Mouse (Mus musculus): Measurements from ENCODE around the gene Stat5a. TPM values are rescaled to one million over a fixed set of nuclear protein-coding genes. Genes with fewer than 3 reads are reported as not detected.

Gene Stat5a
- polyA plus RNA-seq, 1 experiment: 6.9 TPM

DNA sequence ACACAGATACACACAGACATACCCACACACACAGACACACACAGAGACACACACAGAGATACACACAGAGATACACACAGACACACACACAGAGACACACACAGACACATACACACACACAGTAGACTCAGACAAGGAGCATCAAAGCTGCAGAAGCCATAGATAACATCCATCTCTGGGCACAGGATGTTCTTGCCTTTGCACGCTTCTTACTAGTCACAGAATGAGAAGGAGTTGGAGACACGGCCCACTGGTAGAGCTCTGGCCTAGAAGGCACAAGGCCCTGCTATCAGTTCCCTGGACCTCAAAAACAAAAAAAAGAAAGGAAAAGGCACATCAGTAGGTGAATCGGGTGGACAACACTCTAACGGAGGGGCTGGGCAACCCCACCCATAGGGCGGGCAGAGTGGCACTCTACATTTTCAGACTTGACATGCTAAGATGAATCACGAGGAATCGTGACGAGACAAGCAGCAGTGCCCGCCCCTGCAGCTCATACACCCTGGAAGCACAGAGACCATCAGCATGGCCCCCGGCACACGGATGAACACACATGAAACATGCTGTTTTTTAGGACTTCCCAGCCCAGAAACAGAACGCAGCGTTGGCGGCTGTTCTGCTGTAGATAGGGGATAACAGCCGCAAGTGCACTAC is 40.7 kb upstream of the Stat5a start:
- H3K4me1 ChIP-seq (ENCODE audit: control insufficient read depth, insufficient read depth, insufficient read length, low read length): peaks cover 7% of the 10 kb centered on the region; the same call in 1 of the 2 replicates

DNA sequence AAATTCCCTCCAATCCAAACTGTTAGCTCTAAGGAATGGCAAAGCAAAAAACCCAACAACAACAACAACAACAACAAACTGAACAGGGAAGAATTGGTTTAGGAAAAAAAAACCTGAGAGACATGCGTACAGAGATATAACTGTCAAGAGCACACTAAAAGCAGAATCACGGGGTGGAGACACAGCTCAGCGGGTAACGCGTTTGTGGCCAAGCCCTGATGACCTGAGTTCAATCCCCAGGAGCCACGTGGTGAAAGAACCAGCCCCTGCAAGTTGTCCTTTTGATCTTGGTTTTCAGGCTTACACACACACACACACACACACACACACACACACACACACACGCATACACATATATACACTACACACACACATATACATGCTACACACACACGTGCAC is 40.1 kb upstream of the Stat5a start:
- Histone ChIP-seq H3K4me1 (ENCODE audit: control insufficient read depth, insufficient read depth, insufficient read length, low read length) (peaks cover 7% of the 10 kb centered on the region; the same call in 1 of the 2 replicates), H3K27me3 (ENCODE audit: control insufficient read depth, insufficient read depth, low read length) (no peaks in the 10 kb centered on the region), H3K4me3 (ENCODE audit: low read depth, low read length) (no peak overlapping the region), H3K36me3 (ENCODE audit: control insufficient read depth, insufficient read depth, low read length) (no peaks in the 10 kb centered on the region), H3K27ac (ENCODE audit: insufficient read depth, low read depth, low read length) (no peak overlapping the region)
- TF ChIP-seq POLR2A (IDR thresholded peaks at IDR 0.05; ENCODE audit: low read depth, low read length) (no peak), CTCF (IDR thresholded peaks at IDR 0.05; ENCODE audit: extremely low read depth, insufficient read length, insufficient replicate concordance, low read depth, low read length) (no peak)
- WGBS: 65% methylated on average over 8 of the region's 8 CpGs

More for the DNA sequence above, 40.7 kb upstream of the Stat5a start:
- TF ChIP-seq POLR2A (IDR thresholded peaks at IDR 0.05; ENCODE audit: low read depth, low read length): no peak
- TF ChIP-seq CTCF (IDR thresholded peaks at IDR 0.05; ENCODE audit: extremely low read depth, insufficient read length, insufficient replicate concordance, low read depth, low read length): no peak
- H3K36me3 ChIP-seq (ENCODE audit: control insufficient read depth, insufficient read depth, low read length): no peaks in the 10 kb centered on the region
- H3K4me3 ChIP-seq (ENCODE audit: low read depth, low read length): no peak overlapping the region
- no peaks in the 10 kb centered on the region for H3K27me3 ChIP-seq (ENCODE audit: control insufficient read depth, insufficient read depth, low read length)
- H3K27ac ChIP-seq (ENCODE audit: insufficient read depth, low read depth, low read length): no peak overlapping the region
- WGBS: 90% methylated on average over 15 of the region's 15 CpGs

DNA sequence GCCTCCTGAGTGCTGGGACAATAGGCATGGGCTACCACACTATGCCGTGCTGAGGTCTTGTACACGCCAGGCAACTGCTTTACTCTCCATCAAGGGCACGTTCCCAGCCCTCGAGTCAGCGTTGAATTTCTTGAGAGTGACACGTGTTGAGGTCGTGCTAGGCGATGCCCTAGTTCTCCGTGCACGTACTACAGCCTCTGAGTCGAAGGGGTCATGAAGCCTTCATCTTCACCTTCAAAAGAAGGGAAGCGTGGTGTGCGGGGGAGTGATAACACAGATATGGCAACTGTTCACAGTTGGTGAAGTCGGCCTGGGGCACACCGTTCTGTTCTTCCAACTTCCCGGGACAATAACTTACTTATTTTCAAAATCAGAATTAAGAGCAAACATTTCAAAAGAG is 39.5 kb upstream of the Stat5a start:
- no peak for TF ChIP-seq POLR2A (IDR thresholded peaks at IDR 0.05; ENCODE audit: low read depth, low read length)
- H3K27ac ChIP-seq (ENCODE audit: insufficient read depth, low read depth, low read length): no peak overlapping the region
- H3K4me1 ChIP-seq (ENCODE audit: control insufficient read depth, insufficient read depth, insufficient read length, low read length): peaks cover 8% of the 10 kb centered on the region; the same call in 1 of the 2 replicates
- WGBS: 95% methylated on average over 16 of the region's 16 CpGs
- H3K36me3 ChIP-seq (ENCODE audit: control insufficient read depth, insufficient read depth, low read length): no peaks in the 10 kb centered on the region
- H3K27me3 ChIP-seq (ENCODE audit: control insufficient read depth, insufficient read depth, low read length): no peaks in the 10 kb centered on the region
- H3K4me3 ChIP-seq (ENCODE audit: low read depth, low read length): no peak overlapping the region

DNA sequence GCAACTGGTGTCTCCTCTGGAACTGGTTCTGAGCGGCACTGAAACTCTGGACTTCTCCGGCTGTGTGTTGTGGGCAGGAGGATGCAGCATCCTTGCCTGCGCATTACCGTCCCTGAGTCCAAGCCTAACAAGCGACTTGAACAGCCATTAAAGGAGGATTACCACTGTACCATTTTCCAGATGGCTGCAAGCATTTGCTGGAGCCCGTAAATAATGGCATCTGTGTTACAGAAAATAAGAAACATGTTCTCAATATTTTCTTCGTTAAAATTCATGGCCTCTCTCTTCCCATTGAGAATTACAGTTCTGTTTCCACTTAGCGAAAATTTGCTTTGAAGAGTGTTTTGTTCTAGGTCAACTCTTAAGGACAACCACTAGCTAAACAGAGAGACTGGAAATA is 39.1 kb upstream of the Stat5a start:
- Histone ChIP-seq H3K27ac (ENCODE audit: insufficient read depth, low read depth, low read length) (no peak overlapping the region), H3K36me3 (ENCODE audit: control insufficient read depth, insufficient read depth, low read length) (no peaks in the 10 kb centered on the region), H3K4me1 (ENCODE audit: control insufficient read depth, insufficient read depth, insufficient read length, low read length) (peaks cover 8% of the 10 kb centered on the region; the same call in 1 of the 2 replicates), H3K4me3 (ENCODE audit: low read depth, low read length) (no peak overlapping the region), H3K27me3 (ENCODE audit: control insufficient read depth, insufficient read depth, low read length) (no peaks in the 10 kb centered on the region)
- TF ChIP-seq CTCF (IDR thresholded peaks at IDR 0.05; ENCODE audit: extremely low read depth, insufficient read length, insufficient replicate concordance, low read depth, low read length) (no peak), POLR2A (IDR thresholded peaks at IDR 0.05; ENCODE audit: low read depth, low read length) (no peak)
- 92% methylated on average over 8 of the region's 8 CpGs for WGBS

DNA sequence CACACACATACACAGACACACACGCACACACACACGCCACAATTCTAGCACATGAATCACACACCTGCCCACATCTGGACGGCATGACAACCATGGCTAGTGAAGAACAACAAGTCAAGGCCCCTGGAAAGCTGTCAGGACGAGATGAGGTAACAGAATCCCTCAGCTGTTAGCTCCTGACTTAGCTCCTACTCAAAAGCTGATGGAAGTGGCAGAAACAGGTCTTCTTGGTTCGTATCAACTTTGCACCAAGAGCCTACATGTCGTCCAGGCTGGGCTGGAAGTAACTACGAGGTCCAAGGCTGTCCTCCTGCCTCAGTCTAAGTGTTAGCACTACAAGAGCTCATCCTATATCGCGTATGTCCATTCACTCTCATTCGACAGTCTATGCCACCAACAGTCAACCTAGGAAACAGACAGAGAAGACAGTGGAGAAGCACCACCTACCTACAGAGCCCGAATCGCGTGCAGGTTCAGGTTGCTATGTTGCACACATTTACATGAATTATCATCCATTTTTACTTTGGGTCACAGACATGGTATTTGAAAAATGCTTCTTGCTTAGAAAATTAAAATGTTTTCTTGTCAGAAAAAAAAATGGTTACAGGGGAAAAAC is 37.4 kb upstream of the Stat5a start:
- TF ChIP-seq CTCF (IDR thresholded peaks at IDR 0.05; ENCODE audit: extremely low read depth, insufficient read length, insufficient replicate concordance, low read depth, low read length): no peak
- TF ChIP-seq POLR2A (IDR thresholded peaks at IDR 0.05; ENCODE audit: low read depth, low read length): no peak
- peaks cover 6% of the 10 kb centered on the region; the same call in 1 of the 2 replicates for H3K4me1 ChIP-seq (ENCODE audit: control insufficient read depth, insufficient read depth, insufficient read length, low read length)
- H3K27ac ChIP-seq (ENCODE audit: insufficient read depth, low read depth, low read length): peak overlapping the region; percentile 78; the same call in 1 of the 2 replicates
- no peaks in the 10 kb centered on the region for H3K36me3 ChIP-seq (ENCODE audit: control insufficient read depth, insufficient read depth, low read length)
- WGBS: 84% methylated on average over 13 of the region's 13 CpGs
- no peak overlapping the region; the same call in 1 of the 2 replicates for H3K4me3 ChIP-seq (ENCODE audit: low read depth, low read length)
- no peaks in the 10 kb centered on the region for H3K27me3 ChIP-seq (ENCODE audit: control insufficient read depth, insufficient read depth, low read length)

DNA sequence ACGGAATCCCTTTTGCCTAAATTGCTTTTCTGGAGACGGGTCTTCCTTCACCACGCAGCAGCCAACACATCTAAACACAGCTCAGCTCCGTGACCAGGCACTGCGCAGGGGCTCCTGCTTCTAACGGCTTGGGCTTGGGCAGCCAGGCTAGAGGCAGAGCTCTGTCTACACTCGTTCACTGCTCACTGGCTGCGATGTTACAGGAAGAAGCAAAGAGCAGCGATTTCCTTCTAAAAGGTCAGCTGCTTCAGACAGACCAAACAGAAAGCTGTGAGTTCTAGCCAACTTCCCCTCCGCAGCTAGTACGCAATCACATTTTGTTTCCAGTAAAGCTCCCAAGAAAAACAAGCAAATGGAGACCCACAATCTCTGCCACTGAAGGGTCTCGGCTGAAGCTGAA is 36.8 kb upstream of the Stat5a start:
- Histone ChIP-seq H3K4me1 (ENCODE audit: control insufficient read depth, insufficient read depth, insufficient read length, low read length) (peaks cover 6% of the 10 kb centered on the region; the same call in 1 of the 2 replicates), H3K4me3 (ENCODE audit: low read depth, low read length) (peak overlapping the region; percentile 59), H3K36me3 (ENCODE audit: control insufficient read depth, insufficient read depth, low read length) (no peaks in the 10 kb centered on the region), H3K27me3 (ENCODE audit: control insufficient read depth, insufficient read depth, low read length) (no peaks in the 10 kb centered on the region), H3K27ac (ENCODE audit: insufficient read depth, low read depth, low read length) (peak overlapping the region; percentile 78)
- WGBS: 60% methylated on average over 12 of the region's 12 CpGs
- no peak for TF ChIP-seq CTCF (IDR thresholded peaks at IDR 0.05; ENCODE audit: extremely low read depth, insufficient read length, insufficient replicate concordance, low read depth, low read length)
- peak; percentile 46; the same call in 1 of the 2 replicates for TF ChIP-seq POLR2A (IDR thresholded peaks at IDR 0.05; ENCODE audit: low read depth, low read length)

DNA sequence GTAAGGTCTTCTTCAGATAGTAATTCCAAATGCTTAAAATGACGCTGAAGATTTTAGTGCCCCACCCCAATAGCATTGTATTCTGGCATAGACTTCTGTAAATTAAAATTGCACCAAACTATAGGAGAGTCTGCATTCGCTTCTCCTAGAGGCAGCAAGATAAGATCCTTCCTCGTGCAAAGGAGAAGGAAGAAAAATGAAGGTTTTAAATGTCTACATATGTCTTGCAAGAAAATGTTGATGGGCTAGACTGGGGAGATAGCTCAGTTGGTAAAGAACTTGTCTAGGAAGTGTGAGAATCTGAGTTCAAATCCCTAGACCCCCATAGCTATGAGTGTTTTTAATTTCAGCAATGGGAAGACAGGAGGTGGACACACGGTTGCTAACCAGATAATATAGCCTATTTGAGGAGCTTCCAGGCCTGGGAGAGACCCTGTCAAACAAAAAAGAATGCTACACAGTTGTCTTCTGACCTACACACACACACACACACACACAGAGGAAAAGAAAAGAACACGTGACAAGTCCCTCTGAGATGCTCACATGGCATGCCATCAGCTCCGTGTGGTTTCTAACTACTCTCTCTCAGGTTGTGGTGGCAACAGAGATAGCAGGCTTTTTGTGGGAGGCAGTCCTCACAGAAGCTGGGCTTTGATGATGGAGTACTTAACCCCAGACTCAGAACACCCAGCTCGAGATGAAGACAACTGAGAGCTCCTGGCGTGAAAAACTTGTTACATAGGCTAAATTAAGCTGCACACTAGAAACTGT is 35.4 kb upstream of the Stat5a start:
- Histone ChIP-seq H3K27me3 (ENCODE audit: control insufficient read depth, insufficient read depth, low read length) (no peaks in the 10 kb centered on the region), H3K4me3 (ENCODE audit: low read depth, low read length) (no peak overlapping the region), H3K36me3 (ENCODE audit: control insufficient read depth, insufficient read depth, low read length) (no peaks in the 10 kb centered on the region), H3K4me1 (ENCODE audit: control insufficient read depth, insufficient read depth, insufficient read length, low read length) (peaks cover 8% of the 10 kb centered on the region), H3K27ac (ENCODE audit: insufficient read depth, low read depth, low read length) (no peak overlapping the region)
- no peak for TF ChIP-seq CTCF (IDR thresholded peaks at IDR 0.05; ENCODE audit: extremely low read depth, insufficient read length, insufficient replicate concordance, low read depth, low read length)
- TF ChIP-seq POLR2A (IDR thresholded peaks at IDR 0.05; ENCODE audit: low read depth, low read length): no peak
- 73% methylated on average over 8 of the region's 8 CpGs for WGBS
